Mouse (Mus musculus): ENCODE results near the gene Slc22a4. TPM values are rescaled to one million over a fixed set of nuclear protein-coding genes. Genes with fewer than 3 reads are reported as not detected.
"Not testable (repeated sequence)": the region's sequence is repeated elsewhere in the genome, so short reads cannot be mapped to it uniquely, and the experiment has no call there.

Slc22a4 gene
- polyA plus RNA-seq, 1 experiment from 2014 or later, result 5.9 TPM

DNA sequence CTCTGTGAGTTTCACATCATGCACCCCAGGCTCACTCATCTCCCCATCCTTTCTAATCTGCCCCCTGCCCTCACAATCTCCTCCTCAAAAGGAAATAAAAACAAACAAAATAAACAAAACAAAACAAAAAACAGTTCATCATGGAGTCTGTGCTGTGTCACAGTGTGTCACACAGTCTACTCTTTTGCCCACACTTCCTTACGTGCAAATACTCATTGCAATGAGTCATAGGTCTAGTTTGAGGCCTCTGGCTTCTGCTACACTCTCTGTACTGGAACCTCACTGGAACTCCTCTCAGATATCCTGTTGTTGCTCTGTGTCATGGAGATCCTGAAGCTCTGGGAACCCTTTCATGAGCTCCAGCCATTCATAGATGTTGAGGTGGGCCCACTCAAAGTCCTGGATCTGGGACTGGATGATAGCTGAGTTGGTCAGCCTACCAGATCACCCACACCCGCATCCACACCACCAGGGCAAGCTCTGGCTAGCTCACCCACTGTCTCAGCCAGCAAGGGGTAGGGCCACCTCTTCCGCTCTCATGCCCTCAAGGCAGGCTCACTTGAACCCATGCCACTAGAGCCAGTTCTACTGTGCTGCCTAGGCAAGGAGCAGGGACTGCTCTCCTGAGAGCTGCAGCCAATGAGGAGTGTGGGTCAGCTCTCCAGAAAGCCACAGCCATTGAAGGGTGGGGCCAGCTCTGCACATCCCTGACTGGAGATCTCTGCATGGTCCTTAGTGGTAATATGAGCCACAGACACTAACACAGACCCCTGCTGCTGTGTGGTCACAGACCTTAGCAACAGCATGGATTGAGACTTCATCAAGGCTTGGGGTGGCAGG, 8.8 kb downstream of the Slc22a4 start:
- Histone ChIP-seq H3K9ac (replicated peaks) (no peak overlapping the region), H3K27me3 (replicated peaks) (no peaks in the 10 kb centered on the region), H3K27ac (replicated peaks) (no peak overlapping the region), H3K4me1 (no peaks in the 10 kb centered on the region), H3K9me3 (replicated peaks) (no peaks in the 10 kb centered on the region), H3K36me3 (no peaks in the 10 kb centered on the region), H3K4me2 (no peak overlapping the region), H3K4me3 (replicated peaks) (no peak overlapping the region)
- WGBS, result 82% methylated on average over 3 of the region's 3 CpGs
- ATAC-seq (ENCODE audit: low FRiP score), result no peak

- no peaks in the 10 kb centered on the region for H3K36me3 ChIP-seq
- no peak for ATAC-seq (ENCODE audit: low FRiP score)
- H3K9ac ChIP-seq (replicated peaks), result no peak overlapping the region
- H3K4me2 ChIP-seq, result no peak overlapping the region
- H3K9me3 ChIP-seq (replicated peaks), result no peaks in the 10 kb centered on the region
- no peaks in the 10 kb centered on the region for H3K27me3 ChIP-seq (replicated peaks)
- no peak overlapping the region for H3K4me3 ChIP-seq (replicated peaks)
- 79% methylated on average over 4 of the region's 4 CpGs for WGBS
- H3K4me1 ChIP-seq, result no peaks in the 10 kb centered on the region
- no peak overlapping the region for H3K27ac ChIP-seq (replicated peaks)
These were observed 10.3 kb downstream of the Slc22a4 start for GRCm38 (mm10) chr11:54017596-54017995.

- H3K9me3 ChIP-seq (replicated peaks), result no peaks in the 10 kb centered on the region
- ATAC-seq (ENCODE audit: low FRiP score), result no peak
- H3K4me1 ChIP-seq, result no peaks in the 10 kb centered on the region
- H3K9ac ChIP-seq (replicated peaks), result no peak overlapping the region
- no peak overlapping the region for H3K4me2 ChIP-seq
- no peaks in the 10 kb centered on the region for H3K36me3 ChIP-seq
- H3K4me3 ChIP-seq (replicated peaks), result no peak overlapping the region
- H3K27ac ChIP-seq (replicated peaks), result no peak overlapping the region
- no peaks in the 10 kb centered on the region for H3K27me3 ChIP-seq (replicated peaks)
- WGBS, result 48% methylated on average over 8 of the region's 8 CpGs
These were observed 11.8 kb downstream of the Slc22a4 start for GRCm38 (mm10) chr11:54016051-54016450.

DNA sequence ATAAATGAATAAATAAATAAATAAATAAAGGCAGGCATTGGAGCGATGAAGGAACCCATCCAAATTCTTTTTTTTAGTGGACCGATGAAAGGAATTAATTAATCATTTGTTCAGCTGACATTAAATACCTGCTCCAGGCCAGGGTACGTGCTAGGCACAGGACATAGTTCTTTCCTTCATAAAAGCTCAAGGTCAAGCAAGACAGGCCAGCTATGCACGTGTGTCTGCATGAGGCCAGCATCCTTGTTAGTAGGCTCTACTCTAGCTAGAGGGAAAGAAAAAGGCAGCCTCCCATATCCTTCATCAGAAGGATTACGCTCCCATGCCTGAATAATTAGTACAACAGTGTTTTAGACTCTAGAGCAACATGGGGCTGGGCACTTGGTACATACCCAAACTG, 14.9 kb downstream of the Slc22a4 start:
- no peak for ATAC-seq (ENCODE audit: low FRiP score)
- Histone ChIP-seq H3K36me3 (no peaks in the 10 kb centered on the region), H3K27ac (replicated peaks) (no peak overlapping the region), H3K4me1 (no peaks in the 10 kb centered on the region), H3K9me3 (replicated peaks) (no peaks in the 10 kb centered on the region), H3K4me3 (replicated peaks) (no peak overlapping the region), H3K4me2 (no peak overlapping the region), H3K27me3 (replicated peaks) (no peaks in the 10 kb centered on the region), H3K9ac (replicated peaks) (no peak overlapping the region)
- 88% methylated on average over 5 of the region's 5 CpGs for WGBS

GRCm38 (mm10) chr11:54011255-54011654, 16.6 kb downstream of the Slc22a4 start:
- WGBS, result 96% methylated on average over 2 of the region's 2 CpGs
- H3K36me3 ChIP-seq, result no peaks in the 10 kb centered on the region
- ATAC-seq (ENCODE audit: low FRiP score), result no peak

DNA sequence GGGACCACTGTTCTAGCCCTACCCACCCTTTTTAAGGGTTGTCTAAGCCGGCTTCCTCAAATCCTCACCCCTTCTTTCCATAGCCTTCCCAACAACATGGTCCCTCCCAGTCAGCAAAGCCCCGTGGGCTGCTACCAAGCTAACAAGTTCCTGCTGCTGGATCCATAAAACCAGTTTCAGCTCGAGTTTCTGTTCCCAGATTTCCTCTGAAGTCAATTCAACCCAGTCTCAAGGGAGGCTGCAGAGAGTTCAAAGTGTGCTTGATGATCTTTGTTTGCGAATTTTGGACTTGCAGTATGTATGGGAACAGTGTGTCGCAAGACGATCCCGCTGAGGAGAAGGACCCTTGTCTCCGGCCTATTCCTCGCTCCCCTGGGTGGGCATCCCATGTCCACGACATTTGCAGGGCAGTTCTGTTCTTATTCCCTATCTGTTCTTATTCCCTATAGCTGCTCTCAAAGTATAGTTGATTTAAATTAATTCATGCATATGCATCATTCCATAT, 19.4 kb downstream of the Slc22a4 start:
- ATAC-seq (ENCODE audit: low FRiP score), result no peak
- no peak overlapping the region for H3K9ac ChIP-seq (replicated peaks)
- H3K36me3 ChIP-seq, result no peaks in the 10 kb centered on the region
- 73% methylated on average over 10 of the region's 10 CpGs for WGBS
- no peak overlapping the region for H3K4me3 ChIP-seq (replicated peaks)
- no peaks in the 10 kb centered on the region; the same call in 1 of the 2 replicates for H3K4me1 ChIP-seq
- no peaks in the 10 kb centered on the region for H3K27me3 ChIP-seq (replicated peaks)
- H3K27ac ChIP-seq (replicated peaks), result no peak overlapping the region
- no peak overlapping the region for H3K4me2 ChIP-seq
- no peaks in the 10 kb centered on the region for H3K9me3 ChIP-seq (replicated peaks)

More at GRCm38 (mm10) chr11:54011255-54011654, 16.6 kb downstream of the Slc22a4 start:
- no peaks in the 10 kb centered on the region for H3K9me3 ChIP-seq (replicated peaks)
- H3K27me3 ChIP-seq (replicated peaks), result no peaks in the 10 kb centered on the region
- H3K4me3 ChIP-seq (replicated peaks), result no peak overlapping the region
- no peaks in the 10 kb centered on the region; the same call in 1 of the 2 replicates for H3K4me1 ChIP-seq
- H3K27ac ChIP-seq (replicated peaks), result no peak overlapping the region
- no peak overlapping the region for H3K4me2 ChIP-seq
- H3K9ac ChIP-seq (replicated peaks), result no peak overlapping the region

- Histone ChIP-seq H3K27me3 (replicated peaks) (no peaks in the 10 kb centered on the region), H3K4me2 (no peak overlapping the region), H3K4me3 (replicated peaks) (no peak overlapping the region), H3K36me3 (no peaks in the 10 kb centered on the region), H3K27ac (replicated peaks) (no peak overlapping the region), H3K9ac (replicated peaks) (no peak overlapping the region), H3K9me3 (replicated peaks) (no peaks in the 10 kb centered on the region), H3K4me1 (no peaks in the 10 kb centered on the region; the same call in 1 of the 2 replicates)
- 86% methylated on average over 11 of the region's 11 CpGs for WGBS
- ATAC-seq (ENCODE audit: low FRiP score), result no peak
These were observed 20.2 kb downstream of the Slc22a4 start for GRCm38 (mm10) chr11:54007717-54008116.

GRCm38 (mm10) chr11:54006901-54007300, 21.0 kb downstream of the Slc22a4 start:
- Histone ChIP-seq H3K27me3 (replicated peaks) (no peaks in the 10 kb centered on the region), H3K36me3 (no peaks in the 10 kb centered on the region), H3K9ac (replicated peaks) (no peak overlapping the region), H3K4me1 (no peaks in the 10 kb centered on the region; the same call in 1 of the 2 replicates), H3K4me3 (replicated peaks) (no peak overlapping the region), H3K4me2 (no peak overlapping the region), H3K27ac (replicated peaks) (no peak overlapping the region), H3K9me3 (replicated peaks) (no peaks in the 10 kb centered on the region)
- WGBS, result 70% methylated on average over 4 of the region's 4 CpGs
- no peak for ATAC-seq (ENCODE audit: low FRiP score)

GRCm38 (mm10) chr11:54006362-54006761, 21.5 kb downstream of the Slc22a4 start:
- not testable (repeated sequence) for H3K4me3 ChIP-seq (replicated peaks); H3K27ac ChIP-seq (replicated peaks); H3K9me3 ChIP-seq (replicated peaks); H3K27me3 ChIP-seq (replicated peaks); H3K4me1 ChIP-seq; ATAC-seq (ENCODE audit: low FRiP score); H3K9ac ChIP-seq (replicated peaks); H3K4me2 ChIP-seq; H3K36me3 ChIP-seq
- 26% methylated on average over 5 of the region's 5 CpGs for WGBS

DNA sequence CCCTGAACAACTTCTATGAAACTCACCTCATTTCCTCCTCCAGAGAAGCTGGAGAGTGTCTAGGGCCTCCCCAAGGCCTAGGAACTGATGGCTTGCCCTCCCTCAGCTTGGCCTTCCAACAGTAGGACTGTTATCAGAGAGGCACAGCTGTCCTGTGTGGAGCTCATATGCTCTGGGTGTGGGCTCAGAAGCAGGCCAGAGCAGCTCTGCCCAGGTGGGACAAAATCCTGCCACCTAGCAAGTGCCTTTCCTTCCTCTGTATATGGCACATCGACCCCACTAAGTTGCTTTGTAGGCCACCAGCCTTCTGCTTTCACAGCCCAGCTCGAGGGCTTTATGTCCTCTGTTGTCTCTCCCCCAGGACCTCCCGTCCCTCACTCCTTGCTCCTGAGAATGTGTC, 23.2 kb downstream of the Slc22a4 start:
- WGBS, result 75% methylated on average over 3 of the region's 3 CpGs
- ATAC-seq (ENCODE audit: low FRiP score), result no peak
- H3K27me3 ChIP-seq (replicated peaks), result no peaks in the 10 kb centered on the region
- no peaks in the 10 kb centered on the region for H3K9me3 ChIP-seq (replicated peaks)
- no peak overlapping the region for H3K9ac ChIP-seq (replicated peaks)
- H3K4me1 ChIP-seq, result no peaks in the 10 kb centered on the region; the same call in 1 of the 2 replicates
- no peak overlapping the region for H3K4me2 ChIP-seq
- no peak overlapping the region for H3K4me3 ChIP-seq (replicated peaks)
- H3K36me3 ChIP-seq, result no peaks in the 10 kb centered on the region
- H3K27ac ChIP-seq (replicated peaks), result no peak overlapping the region

GRCm38 (mm10) chr11:54004221-54004620, 23.7 kb downstream of the Slc22a4 start:
- Histone ChIP-seq H3K4me3 (replicated peaks) (no peak overlapping the region), H3K9me3 (replicated peaks) (no peaks in the 10 kb centered on the region), H3K9ac (replicated peaks) (no peak overlapping the region), H3K27ac (replicated peaks) (no peak overlapping the region), H3K4me1 (no peaks in the 10 kb centered on the region; the same call in 1 of the 2 replicates), H3K36me3 (no peaks in the 10 kb centered on the region), H3K4me2 (no peak overlapping the region), H3K27me3 (replicated peaks) (no peaks in the 10 kb centered on the region)
- no peak for ATAC-seq (ENCODE audit: low FRiP score)
- 73% methylated on average over 9 of the region's 9 CpGs for WGBS

Measured in neural tube, embryonic 15.5 days (tissue).